Mouse (Mus musculus) effector memory CD4-positive, alpha-beta T cell, adult 7 months (primary cell): ENCODE results near the gene Lct. TPM values are rescaled to one million over a fixed set of nuclear protein-coding genes. Genes with fewer than 3 reads are reported as not detected.

ENCODE experiments used
- polyA plus RNA-seq: library from polyadenylated mRNA; unstranded; fragments of 100-300 nt; shearing (Covaris generic); gene quantifications from one replicate; pipeline ENCODE4 v1.2.1, GENCODE M21; 2017

The Lct gene
- 0.13 TPM for polyA plus RNA-seq

DNA sequence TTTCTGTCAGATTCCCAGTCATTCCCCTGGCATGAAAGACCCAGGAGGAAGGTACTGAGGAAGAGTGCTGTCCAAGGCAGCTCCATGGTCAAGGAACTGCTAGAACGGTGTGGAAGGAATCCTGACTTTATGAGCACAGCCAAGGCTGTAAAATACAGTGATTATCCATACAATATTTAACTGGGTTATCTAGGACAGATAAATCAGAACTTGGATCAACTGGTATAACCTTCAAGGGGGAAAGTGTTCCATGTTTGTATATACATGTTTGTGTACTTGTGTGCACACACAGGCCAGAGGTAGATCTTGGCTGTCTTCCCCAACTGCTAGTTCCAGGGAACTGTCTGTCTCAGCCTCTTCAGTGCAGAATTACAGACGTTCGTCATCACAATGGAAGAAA, at the start of gene Lct:
Gene Lct, minus strand, starts transcription at position 101 of the 400 bp plus-strand sequence.

DNA sequence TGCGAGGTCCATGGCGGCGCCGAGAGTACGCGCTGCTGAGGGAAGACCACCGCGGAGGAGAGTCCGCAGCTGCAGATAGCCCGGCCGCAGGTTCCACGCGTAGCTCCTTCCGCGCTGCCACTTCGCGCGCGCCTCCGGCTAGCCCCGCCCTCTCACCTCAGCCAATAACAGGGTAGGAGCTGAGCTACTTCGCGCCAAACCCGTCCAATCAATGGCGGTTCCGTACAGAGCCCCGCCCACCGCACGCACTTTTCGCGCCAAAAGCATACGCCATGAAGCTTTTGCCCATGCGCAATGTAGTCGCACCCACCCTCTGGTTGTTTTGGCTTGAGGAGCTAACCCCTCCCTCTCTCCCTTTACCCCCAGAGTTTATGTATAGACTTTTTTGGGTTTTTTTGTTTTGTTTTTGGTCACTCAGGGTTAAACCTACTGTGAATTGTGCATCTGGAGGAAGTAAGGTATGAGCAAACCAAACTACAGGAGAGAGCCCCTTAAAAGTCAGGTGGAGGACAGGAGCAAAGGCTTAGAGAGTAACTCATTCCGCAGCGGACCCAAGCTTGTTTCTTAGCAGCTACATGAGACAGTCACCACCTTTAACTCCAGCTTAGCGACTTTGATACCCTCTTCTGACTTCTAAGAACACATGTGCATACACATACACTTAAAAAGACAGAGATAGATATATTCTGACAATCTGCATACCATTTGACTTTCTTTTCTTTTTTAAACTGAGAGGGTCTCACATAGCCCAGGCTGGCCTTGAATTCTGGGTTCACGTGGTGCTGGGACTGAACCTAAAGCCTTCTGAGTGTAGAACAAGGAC, 31.6 kb upstream of the Lct start, which contains the start of gene Mcm6:
Gene Mcm6, minus strand, starts transcription at position 111 of the 823 bp plus-strand sequence.

DNA sequence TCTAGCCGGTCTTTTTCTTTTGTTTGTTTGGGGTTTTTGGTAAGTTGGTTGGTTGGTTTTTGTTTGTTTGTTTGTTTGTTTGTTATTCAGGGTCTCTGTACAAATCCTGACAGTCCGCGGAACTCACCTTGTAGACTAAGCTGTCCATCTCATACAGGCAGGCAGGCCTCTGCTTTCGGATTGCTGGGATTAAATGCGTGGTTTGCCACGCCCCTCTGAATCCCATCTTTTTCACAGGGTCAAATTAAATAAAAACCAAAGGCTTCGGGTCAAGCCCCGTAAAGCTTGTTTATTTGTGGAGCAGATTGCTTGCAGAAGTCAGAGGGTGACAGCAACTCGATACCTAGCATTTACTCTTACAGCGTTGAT, 84.5 kb downstream of the Lct start, which contains the start of gene Ubxn4:
Gene Ubxn4, plus strand, starts transcription at position 338 of the 369 bp plus-strand sequence.

Other genes with a start within 250 kb of the Lct start
- gene Zranb3, start 225.3 kb downstream of the Lct start, polyA plus RNA-seq, result 1.4 TPM
- 64.1 TPM for gene R3hdm1, start 225.0 kb downstream of the Lct start, polyA plus RNA-seq
- gene Ubxn4, start 84.4 kb downstream of the Lct start, polyA plus RNA-seq, result 190 TPM
- 67.1 TPM for gene Mcm6, start 31.3 kb upstream of the Lct start, polyA plus RNA-seq
- gene Dars, start 89.0 kb upstream of the Lct start, polyA plus RNA-seq, result 113 TPM